Mouse (Mus musculus) neural tube, embryonic 13.5 days (tissue): ENCODE measurements at regions not wholly inside any gene's neighbourhood (a gene's known extent, or its start where the extent isn't known, plus 50 kb on each side); places are given as distances from the start of the nearest gene placed in this dataset.

Experiments
- ATAC-seq: fragments of 200-750 bp; cut with Nextera tagmentation; 2 replicates; pipeline ENCODE4 v1.8.0; 2017; ENCODE audit warnings: low read depth, mild to moderate bottlenecking, moderate TSS enrichment, moderate library complexity
- H3K27ac ChIP-seq: fragments of 300-500 bp; sonication (generic); replicated peaks from 2 replicates; pipeline ENCODE4 v1.5.1; 2015; ENCODE audit warnings: moderate library complexity, mild to moderate bottlenecking, inconsistent platforms
- H3K27me3 ChIP-seq: fragments of 300-500 bp; sonication (generic); 2 replicates; pipeline ENCODE4 v1.6.1; 2015; ENCODE audit warnings: mild to moderate bottlenecking, inconsistent platforms
- H3K36me3 ChIP-seq: fragments of 300-500 bp; sonication (generic); 2 replicates; pipeline ENCODE4 v1.6.1; 2015; ENCODE audit warnings: mild to moderate bottlenecking, inconsistent platforms
- H3K4me1 ChIP-seq: fragments of 300-500 bp; sonication (generic); replicated peaks from 2 replicates; pipeline ENCODE4 v1.6.1; 2015; ENCODE audit warnings: inconsistent platforms
- H3K4me2 ChIP-seq: fragments of 300-500 bp; sonication (generic); 2 replicates; pipeline ENCODE4 v1.6.1; 2015; ENCODE audit warnings: inconsistent platforms, mild to moderate bottlenecking, moderate library complexity
- H3K4me3 ChIP-seq: fragments of 300-500 bp; sonication (generic); 2 replicates; pipeline ENCODE4 v1.5.1; 2015; ENCODE audit warnings: mild to moderate bottlenecking, inconsistent platforms
- H3K9ac ChIP-seq: fragments of 300-500 bp; sonication (generic); 2 replicates; pipeline ENCODE4 v1.6.1; 2015; ENCODE audit warnings: moderate library complexity, mild to moderate bottlenecking, inconsistent platforms
- H3K9me3 ChIP-seq: fragments of 300-500 bp; sonication (generic); 2 replicates; pipeline ENCODE4 v1.6.1; 2016; ENCODE audit warnings: inconsistent platforms
- WGBS: fragments of 180-500 bp; shearing (Covaris S2); methylation state at CpG from one replicate; pipeline ENCODE4 v1.1.7; 2015; 5-methylcytosine and 5-hydroxymethylcytosine counted together

GRCm38 (mm10) chr3:15228641-15229040, 103.5 kb downstream of the Gm9733 start:
- H3K4me3 ChIP-seq = no peak overlapping the region
- no peaks in the 10 kb centered on the region for H3K9me3 ChIP-seq
- H3K4me2 ChIP-seq = no peak overlapping the region
- H3K27me3 ChIP-seq = no peaks in the 10 kb centered on the region
- no peaks in the 10 kb centered on the region for H3K36me3 ChIP-seq
- ATAC-seq = no peak
- H3K27ac ChIP-seq = no peak overlapping the region
- no peaks in the 10 kb centered on the region for H3K4me1 ChIP-seq
- no peak overlapping the region for H3K9ac ChIP-seq
- 86% methylated on average over 2 of the region's 2 CpGs for WGBS

- Histone ChIP-seq H3K27me3 (no peaks in the 10 kb centered on the region), H3K4me2 (no peak overlapping the region), H3K9me3 (no peaks in the 10 kb centered on the region), H3K36me3 (no peaks in the 10 kb centered on the region), H3K4me3 (no peak overlapping the region), H3K27ac (no peak overlapping the region), H3K4me1 (no peaks in the 10 kb centered on the region), H3K9ac (no peak overlapping the region)
- no peak for ATAC-seq
- WGBS = 76% methylated on average over 6 of the region's 6 CpGs
These were observed 101.9 kb downstream of the Gm9733 start for GRCm38 (mm10) chr3:15230204-15230603.

GRCm38 (mm10) chr3:15231433-15231832, 100.7 kb downstream of the Gm9733 start:
- no peak overlapping the region for H3K27ac ChIP-seq
- no peaks in the 10 kb centered on the region for H3K36me3 ChIP-seq
- no peaks in the 10 kb centered on the region for H3K9me3 ChIP-seq
- WGBS = 64% methylated on average over 3 of the region's 3 CpGs
- ATAC-seq = no peak
- H3K4me3 ChIP-seq = no peak overlapping the region
- no peaks in the 10 kb centered on the region for H3K27me3 ChIP-seq
- no peak overlapping the region for H3K4me2 ChIP-seq
- H3K4me1 ChIP-seq = no peaks in the 10 kb centered on the region
- no peak overlapping the region for H3K9ac ChIP-seq

GRCm38 (mm10) chr3:15237817-15238432, 94.2 kb downstream of the Gm9733 start:
- WGBS = 85% methylated on average over 5 of the region's 5 CpGs
- Histone ChIP-seq H3K4me3 (no peak overlapping the region), H3K27me3 (no peaks in the 10 kb centered on the region), H3K27ac (no peak overlapping the region), H3K9me3 (no peaks in the 10 kb centered on the region), H3K4me1 (no peaks in the 10 kb centered on the region), H3K36me3 (no peaks in the 10 kb centered on the region), H3K9ac (no peak overlapping the region), H3K4me2 (no peak overlapping the region)
- ATAC-seq = no peak

GRCm38 (mm10) chr3:15242388-15242787, 89.7 kb downstream of the Gm9733 start:
- Histone ChIP-seq H3K36me3 (no peaks in the 10 kb centered on the region), H3K9ac (no peak overlapping the region), H3K27ac (no peak overlapping the region), H3K9me3 (no peaks in the 10 kb centered on the region), H3K27me3 (no peaks in the 10 kb centered on the region), H3K4me2 (no peak overlapping the region), H3K4me3 (no peak overlapping the region), H3K4me1 (no peaks in the 10 kb centered on the region)
- no peak for ATAC-seq

- no peak overlapping the region for H3K27ac ChIP-seq
- H3K27me3 ChIP-seq = no peaks in the 10 kb centered on the region
- H3K4me3 ChIP-seq = no peak overlapping the region
- H3K4me1 ChIP-seq = no peaks in the 10 kb centered on the region
- no peak for ATAC-seq
- H3K4me2 ChIP-seq = no peak overlapping the region
- no peaks in the 10 kb centered on the region for H3K9me3 ChIP-seq
- no peaks in the 10 kb centered on the region for H3K36me3 ChIP-seq
- 78% methylated on average over 5 of the region's 5 CpGs for WGBS
- H3K9ac ChIP-seq = no peak overlapping the region
These were observed 88.5 kb downstream of the Gm9733 start for GRCm38 (mm10) chr3:15243584-15243983.

GRCm38 (mm10) chr3:15244999-15245398, 87.1 kb downstream of the Gm9733 start:
- Histone ChIP-seq H3K27me3 (no peaks in the 10 kb centered on the region), H3K4me1 (no peaks in the 10 kb centered on the region), H3K4me3 (no peak overlapping the region), H3K9me3 (no peaks in the 10 kb centered on the region), H3K4me2 (no peak overlapping the region), H3K9ac (no peak overlapping the region), H3K27ac (no peak overlapping the region), H3K36me3 (no peaks in the 10 kb centered on the region)
- no peak for ATAC-seq
- 29% methylated on average over 6 of the region's 6 CpGs for WGBS
